Mouse (Mus musculus): ENCODE results near the gene Cst13.
"Not testable (repeated sequence)": the region's sequence is repeated elsewhere in the genome, so short reads cannot be mapped to it uniquely, and the experiment has no call there.

Cst13 gene

DNA sequence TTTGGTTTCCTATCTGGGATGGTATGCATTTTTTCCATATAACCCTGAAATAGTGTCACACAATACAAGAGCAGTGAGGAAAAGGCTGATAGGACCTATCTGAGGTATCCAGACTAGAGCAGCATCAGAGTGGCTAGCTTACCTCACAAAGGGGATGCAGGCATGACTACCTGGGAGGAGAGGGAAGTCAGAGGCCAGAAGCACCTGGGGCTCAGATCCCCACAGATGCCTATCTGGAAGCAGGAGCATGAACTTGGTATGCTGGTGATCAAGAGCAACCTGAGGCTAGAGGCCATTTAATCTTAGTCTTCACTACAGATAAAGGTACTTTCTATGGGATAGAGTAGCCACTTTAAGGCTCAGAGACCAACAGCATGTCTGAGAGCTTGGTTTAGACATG lies at the start of gene Cst13:
TSS of gene Cst13 (plus strand) at position 173 of the 400 bp plus-strand sequence.
- no peak for DNase-seq (ENCODE audit: low spot score)

GRCm38 (mm10) chr2:148771397-148771796 lies 48.5 kb upstream of the Cst13 start, which contains the start of gene Cst11:
Cst11 (minus strand) TSS chr2:148771497.
- DNase-seq (ENCODE audit: low spot score): not testable (repeated sequence)

GRCm38 (mm10) chr2:148781709-148782108 lies 38.2 kb upstream of the Cst13 start, which contains the start of gene 8030411F24Rik:
8030411F24Rik (plus strand) TSS chr2:148782009.
- no peak for DNase-seq (ENCODE audit: low spot score)

GRCm38 (mm10) chr2:148789142-148789541 lies 30.7 kb upstream of the Cst13 start, which contains the start of gene Cst12:
Cst12 (plus strand) TSS chr2:148789361.
- no peak for DNase-seq (ENCODE audit: low spot score)

DNA sequence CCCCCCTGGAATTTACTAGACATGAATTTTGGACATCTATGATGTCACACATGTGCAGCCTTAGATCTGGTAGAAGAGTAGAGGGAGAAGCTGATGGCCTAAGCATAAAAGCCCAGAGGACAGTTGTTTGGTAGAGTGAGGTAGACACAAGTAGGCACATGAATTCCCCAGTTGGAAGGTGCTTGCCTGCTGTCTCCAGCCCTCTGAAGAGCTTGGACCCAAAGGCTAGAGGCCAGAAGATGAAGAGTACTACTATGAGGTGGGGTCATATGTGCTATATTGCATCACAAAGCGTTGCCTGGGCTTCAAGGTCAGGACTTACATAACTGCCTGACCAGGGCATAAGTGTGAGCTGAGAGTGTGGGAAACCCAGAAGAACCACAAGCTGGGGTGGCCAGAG lies 21.4 kb upstream of the Cst13 start, which contains the start of gene Cst8:
TSS of gene Cst8 (plus strand) at position 301 of the 400 bp plus-strand sequence.
- DNase-seq (ENCODE audit: low spot score): no peak

DNA sequence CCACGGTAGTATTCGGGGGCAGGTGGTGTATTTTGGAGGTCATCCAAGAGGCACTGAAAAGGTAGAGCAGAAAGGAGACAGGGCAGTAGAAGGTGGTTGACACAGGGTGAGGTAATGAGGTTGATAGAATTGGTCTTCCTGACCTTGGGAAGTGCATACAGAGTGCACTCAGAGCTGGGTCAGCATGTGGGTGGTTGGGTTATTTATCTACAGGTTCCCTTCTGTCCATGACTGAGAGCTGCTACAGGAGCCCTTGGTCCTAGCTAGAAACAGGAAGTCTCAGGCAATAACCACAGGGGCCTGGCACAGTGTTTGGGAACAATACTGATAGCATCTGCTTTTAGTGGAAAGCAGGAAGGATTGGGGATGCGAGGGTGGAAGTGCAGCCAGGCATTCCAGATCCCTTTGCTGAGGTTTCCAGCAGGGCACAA lies 18.4 kb upstream of the Cst13 start:
- no peak for DNase-seq (ENCODE audit: low spot score)

GRCm38 (mm10) chr2:148806696-148807095 lies 13.2 kb upstream of the Cst13 start:
- no peak for DNase-seq (ENCODE audit: low spot score)

- no peak for DNase-seq (ENCODE audit: low spot score)
Measured at GRCm38 (mm10) chr2:148825986-148826385, 6.1 kb downstream of the Cst13 start.

- no peak for DNase-seq (ENCODE audit: low spot score)
Measured at GRCm38 (mm10) chr2:148834912-148835311, 15.0 kb downstream of the Cst13 start, which contains the start of gene Cst9. Cst9 (plus strand) TSS chr2:148835147.

GRCm38 (mm10) chr2:148838075-148838777 lies 18.3 kb downstream of the Cst13 start:
- no peak for DNase-seq (ENCODE audit: low spot score)

- DNase-seq (ENCODE audit: low spot score): no peak
Measured at GRCm38 (mm10) chr2:148839224-148839623, 19.3 kb downstream of the Cst13 start.

DNA sequence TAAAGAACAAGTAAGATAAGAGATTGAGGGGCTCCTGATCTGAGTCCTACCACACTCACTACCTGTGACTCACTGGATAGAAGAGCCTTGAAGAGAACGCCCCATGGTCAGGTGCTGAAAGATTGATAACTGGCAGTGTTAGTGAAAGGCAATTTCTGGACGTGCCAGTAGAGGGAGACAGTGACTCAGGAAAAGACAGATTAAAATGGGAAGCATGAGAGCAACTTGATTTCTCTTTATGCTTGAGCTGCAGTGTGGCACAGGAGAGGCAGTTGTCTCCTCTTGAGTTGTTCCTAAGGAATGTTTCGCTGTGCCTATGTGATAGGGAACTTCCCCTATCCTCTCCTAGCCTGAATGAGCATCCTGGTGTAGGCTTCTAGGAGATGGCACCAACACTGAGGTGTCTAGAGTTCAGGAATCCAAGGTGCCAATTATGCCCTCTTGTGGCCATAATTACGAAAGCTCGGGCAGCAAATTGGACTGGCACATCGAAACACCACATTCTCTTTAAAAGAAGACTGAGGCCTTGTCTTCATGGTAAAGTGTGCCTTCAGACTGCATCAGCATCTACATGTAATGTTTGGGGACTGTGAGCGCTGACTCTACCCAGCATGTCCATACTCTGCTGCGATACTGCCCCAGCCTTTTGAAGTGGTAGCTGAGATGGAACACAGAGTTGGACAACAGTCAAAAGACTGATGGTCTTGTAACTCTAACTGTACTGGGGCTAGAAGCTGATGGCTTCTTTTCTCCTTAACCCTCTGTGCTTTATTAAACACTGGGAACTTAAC lies 31.4 kb downstream of the Cst13 start:
- peak; percentile 94 for DNase-seq (ENCODE audit: low spot score)

GRCm38 (mm10) chr2:148856630-148857400 lies 36.9 kb downstream of the Cst13 start:
- DNase-seq (ENCODE audit: low spot score): no peak

- no peak for DNase-seq (ENCODE audit: low spot score)
Measured at GRCm38 (mm10) chr2:148857506-148857905, 37.6 kb downstream of the Cst13 start.

GRCm38 (mm10) chr2:148860993-148861392 lies 41.1 kb downstream of the Cst13 start:
- DNase-seq (ENCODE audit: low spot score): no peak

DNA sequence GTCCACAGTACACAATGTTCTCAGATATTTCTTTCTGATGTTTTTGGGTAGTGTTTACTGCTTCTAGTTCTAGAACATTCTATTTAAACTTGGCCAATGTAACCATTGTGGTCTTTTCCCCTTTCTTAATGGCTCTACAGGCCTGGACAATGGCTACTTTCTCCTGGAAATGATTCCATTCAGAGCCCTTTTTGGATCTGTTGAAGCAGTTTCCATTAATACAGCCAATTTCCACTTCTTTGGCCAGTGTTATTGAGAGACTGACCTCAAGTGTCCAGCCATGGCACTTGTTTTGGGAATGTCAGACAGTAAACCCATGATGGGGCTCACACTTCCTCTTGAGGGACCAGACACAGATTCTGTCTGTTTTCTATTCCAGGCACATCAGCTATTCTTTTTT lies 41.8 kb downstream of the Cst13 start:
- no peak for DNase-seq (ENCODE audit: low spot score)

GRCm38 (mm10) chr2:148864966-148865365 lies 45.1 kb downstream of the Cst13 start, which contains the start of gene 9230104L09Rik:
9230104L09Rik (minus strand) TSS chr2:148865038.
- no peak for DNase-seq (ENCODE audit: low spot score)

DNA sequence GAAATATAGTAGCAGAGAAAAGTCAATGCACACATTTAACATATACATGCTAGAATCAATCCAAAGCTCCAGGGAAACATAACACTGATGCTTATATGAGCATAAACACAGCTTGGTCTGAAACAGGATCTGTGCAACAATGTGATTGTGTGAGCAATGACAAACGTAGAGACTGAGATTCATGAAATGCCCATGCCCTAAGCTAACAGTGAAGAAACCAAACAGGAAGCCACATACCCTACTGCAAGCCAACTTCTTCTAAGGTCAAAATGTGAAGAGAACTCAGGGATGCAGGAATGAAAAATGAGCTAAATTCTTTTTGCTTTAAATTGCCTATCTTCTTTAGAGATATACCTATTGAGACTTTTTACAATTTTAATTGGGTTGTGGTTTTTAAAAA lies 49.1 kb downstream of the Cst13 start:
- DNase-seq (ENCODE audit: low spot score): no peak

- DNase-seq (ENCODE audit: low spot score): no peak
Measured at GRCm38 (mm10) chr2:148870526-148870925, 50.6 kb downstream of the Cst13 start.

DNA sequence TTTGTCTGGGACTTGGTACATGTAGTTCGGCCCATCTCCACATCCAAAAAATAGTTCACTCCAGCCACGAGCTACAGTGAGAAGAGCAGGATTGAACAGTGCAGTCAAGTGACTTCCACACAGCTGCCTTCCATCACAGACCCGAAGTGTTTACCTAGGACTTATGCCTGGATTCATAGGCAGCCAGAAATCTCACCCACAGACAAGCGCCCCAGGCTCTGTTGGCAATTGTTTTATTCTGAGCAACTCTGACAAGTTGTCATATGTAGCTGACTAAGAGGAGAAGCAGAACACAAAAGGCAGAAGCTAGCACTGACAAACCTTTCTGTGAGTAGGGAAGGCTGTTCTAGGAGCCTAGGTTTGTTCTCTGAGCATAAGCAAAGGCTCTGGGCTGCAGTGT lies 53.0 kb downstream of the Cst13 start:
- no peak for DNase-seq (ENCODE audit: low spot score)

GRCm38 (mm10) chr2:148874224-148874616 lies 54.3 kb downstream of the Cst13 start:
- no peak for DNase-seq (ENCODE audit: low spot score)
